Mouse (Mus musculus) fibroblast of lung, adult 2 months (primary cell): ENCODE measurements around the gene Pde4dip.

Experiments used
- DNase-seq: peaks from one replicate; pipeline ENCODE4 v3.0.0-alpha.2; 2011; ENCODE audit warnings: low read depth

The Pde4dip gene

GRCm38 (mm10) chr3:97751566-97751965 lies 136.9 kb downstream of the Pde4dip start:
- DNase-seq, result no peak

- DNase-seq, result no peak
Observed at GRCm38 (mm10) chr3:97748789-97749188, 139.7 kb downstream of the Pde4dip start.

GRCm38 (mm10) chr3:97742841-97743240 lies 145.7 kb downstream of the Pde4dip start:
- DNase-seq, result no peak

GRCm38 (mm10) chr3:97735575-97735974 lies 152.9 kb downstream of the Pde4dip start:
- DNase-seq, result no peak

DNA sequence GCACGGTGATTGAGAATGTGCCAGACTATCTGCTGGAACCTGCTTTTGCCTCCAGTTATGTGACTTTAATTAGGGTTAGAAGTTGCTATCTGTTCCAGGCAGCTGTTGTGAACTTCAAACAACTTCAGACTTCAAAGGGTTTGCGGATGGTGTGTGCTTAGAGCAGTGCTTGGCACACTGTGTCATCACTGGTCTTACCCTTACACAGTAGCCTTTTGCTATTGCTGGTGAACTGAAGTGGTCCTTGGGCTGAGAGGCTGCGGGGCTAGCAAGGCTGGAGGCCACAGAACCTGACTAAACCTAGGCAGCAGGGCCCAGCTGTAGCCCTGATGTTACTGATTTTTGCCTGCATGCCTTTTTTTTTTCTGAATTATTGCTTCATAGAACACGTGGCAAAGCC lies 154.2 kb downstream of the Pde4dip start:
- DNase-seq, result no peak

- DNase-seq, result no peak
Observed at GRCm38 (mm10) chr3:97732622-97733021, 155.9 kb downstream of the Pde4dip start.

DNA sequence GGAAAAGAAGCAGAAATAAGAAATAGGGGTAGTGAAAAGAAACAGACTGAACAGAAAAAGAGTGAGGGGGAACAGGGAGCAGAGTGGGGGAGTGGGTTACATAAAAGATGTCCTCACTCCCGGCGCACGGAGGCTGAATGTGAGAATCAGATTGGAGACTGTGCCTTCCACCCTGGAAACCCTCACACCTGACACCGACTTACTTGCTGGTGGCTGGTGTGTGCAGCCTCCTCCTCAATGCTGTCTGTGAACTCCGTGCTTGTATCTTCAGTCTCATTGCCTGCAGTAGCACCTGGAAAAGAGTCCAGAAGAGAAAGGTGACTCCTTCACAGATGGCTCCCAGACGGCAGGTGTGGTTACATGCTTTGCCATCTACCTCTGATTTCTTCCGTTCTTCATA lies 157.9 kb downstream of the Pde4dip start:
- no peak for DNase-seq

GRCm38 (mm10) chr3:97730131-97730530 lies 158.4 kb downstream of the Pde4dip start:
- DNase-seq, result no peak

- DNase-seq, result no peak
Observed at GRCm38 (mm10) chr3:97727801-97728200, 160.7 kb downstream of the Pde4dip start.

DNA sequence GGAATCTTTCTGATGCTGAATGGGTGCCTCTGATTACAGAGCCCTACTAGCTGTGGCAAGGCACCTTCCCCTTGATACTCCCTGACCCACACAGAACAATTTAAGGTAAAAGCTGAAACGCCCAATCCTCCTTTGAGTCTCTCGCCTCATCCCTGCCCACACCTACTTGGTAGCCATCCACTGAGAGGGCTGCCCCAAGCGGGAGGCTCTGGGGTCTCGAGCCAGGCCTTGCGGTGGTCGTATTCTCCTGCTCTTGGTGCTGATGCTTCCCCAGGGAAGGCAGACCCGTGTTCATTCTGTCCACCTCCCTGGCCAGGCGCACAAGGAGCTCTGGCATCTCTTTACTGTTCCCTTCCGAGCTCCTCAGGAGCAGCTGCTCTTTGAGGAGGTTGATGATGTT lies 169.4 kb downstream of the Pde4dip start:
- no peak for DNase-seq

DNA sequence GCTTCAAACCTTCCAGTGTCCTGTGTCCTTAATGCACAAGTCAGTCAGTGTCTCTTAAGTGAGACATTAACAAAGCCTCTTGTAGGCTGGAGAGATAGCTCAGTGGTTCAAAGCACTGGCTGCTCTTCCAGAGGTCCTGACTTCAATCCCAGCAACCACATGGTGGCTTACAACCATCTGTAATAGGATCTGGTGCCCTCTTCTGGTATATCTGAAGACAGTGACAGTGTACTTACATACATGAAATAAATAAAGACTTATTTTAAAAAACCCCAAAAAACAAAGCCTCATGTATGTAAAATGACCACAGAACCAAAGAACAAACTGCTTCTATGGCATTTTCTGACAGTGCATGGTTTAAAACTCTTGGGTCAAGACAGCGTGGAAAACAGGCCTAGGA lies 172.6 kb downstream of the Pde4dip start:
- no peak for DNase-seq

DNA sequence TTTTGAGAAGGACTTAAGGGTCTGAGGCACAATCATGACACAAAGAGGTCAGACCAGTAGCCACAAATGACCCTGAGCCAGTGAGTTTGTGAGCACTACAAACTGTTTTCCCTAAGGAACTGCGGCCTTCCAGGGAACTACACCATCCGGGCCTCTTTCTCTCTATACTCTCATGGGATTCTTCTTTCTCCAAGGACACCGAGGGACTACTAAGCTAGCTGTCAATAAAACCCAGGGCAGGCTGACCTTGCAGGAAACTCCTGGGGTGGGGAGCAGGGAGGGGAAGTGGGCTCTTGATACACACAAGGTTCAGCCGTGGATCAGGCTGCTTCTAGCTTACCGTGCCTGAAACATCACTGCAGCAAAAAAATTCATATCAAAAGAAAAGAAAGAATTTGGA lies 177.6 kb downstream of the Pde4dip start:
- no peak for DNase-seq

DNA sequence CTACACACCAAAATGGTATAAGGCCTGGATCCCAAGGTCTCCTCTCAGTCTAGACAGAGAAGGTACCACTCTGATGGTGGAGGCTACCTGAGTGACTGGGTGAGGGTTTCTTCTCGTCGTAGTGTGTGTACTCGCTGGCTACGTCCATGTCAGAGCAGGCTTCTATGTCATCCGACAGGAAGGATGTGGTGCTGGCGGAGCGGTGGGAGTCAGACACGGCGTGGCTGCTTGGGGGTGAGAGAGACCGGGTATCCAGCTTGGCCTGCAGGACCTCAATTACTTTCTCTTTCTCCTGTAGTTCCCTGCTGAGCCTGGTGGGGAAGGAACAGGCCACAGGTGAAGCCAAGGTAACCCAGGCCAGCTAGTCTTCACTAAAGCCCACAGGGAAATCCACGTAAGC lies 178.4 kb downstream of the Pde4dip start:
- no peak for DNase-seq

GRCm38 (mm10) chr3:97706561-97706960 lies 181.9 kb downstream of the Pde4dip start:
- no peak for DNase-seq

DNA sequence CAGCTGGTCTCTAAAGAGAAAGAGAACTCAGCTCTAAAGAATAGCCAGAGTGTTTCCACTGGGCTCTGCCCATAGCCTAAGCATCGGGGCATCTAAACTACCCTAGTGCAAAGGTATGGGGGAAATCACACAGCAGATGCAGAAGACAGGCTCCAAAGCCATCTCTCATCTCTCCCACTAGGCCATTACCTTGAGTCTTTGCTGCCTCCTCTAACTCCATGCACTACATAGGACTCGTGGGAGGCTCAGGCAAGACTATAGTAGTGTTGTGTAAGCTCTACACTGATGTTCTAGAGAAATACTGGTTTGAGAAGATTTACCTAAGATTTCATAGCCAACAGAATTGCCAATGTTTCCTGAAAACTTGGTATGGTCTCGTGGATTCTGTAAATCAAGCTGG lies 183.0 kb downstream of the Pde4dip start:
- DNase-seq, result no peak

DNA sequence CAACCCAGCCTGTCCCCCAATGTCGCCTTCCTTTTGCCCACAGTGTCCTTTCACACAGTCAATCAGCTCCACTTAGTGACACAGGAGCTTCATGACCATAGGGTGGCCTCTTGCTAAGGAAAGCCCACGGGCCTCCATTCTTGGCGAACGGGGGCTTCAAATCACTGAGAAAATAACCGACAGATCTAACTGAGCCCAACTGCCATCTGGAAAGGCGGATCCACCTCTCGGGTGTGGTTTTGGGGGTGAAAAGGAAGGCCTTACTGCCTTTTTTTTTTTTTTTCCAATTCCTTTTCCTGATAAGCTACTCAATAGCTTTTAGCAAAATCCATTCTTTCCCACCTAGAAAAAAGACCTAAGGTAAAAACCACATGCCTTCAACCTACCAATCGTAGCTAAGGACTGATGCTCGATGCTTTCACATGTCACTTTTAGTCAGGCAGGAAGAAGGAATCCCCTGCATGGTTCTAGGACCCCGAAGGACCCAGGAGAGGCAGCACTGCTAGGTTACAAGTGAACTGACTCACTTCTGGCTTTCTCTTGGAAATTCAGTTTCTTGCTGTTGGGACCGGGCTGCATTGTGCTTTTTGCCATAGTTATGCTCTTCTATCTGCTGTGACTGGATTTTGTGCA lies 185.9 kb downstream of the Pde4dip start:
- no peak for DNase-seq

GRCm38 (mm10) chr3:97701198-97701597 lies 187.3 kb downstream of the Pde4dip start:
- no peak for DNase-seq

GRCm38 (mm10) chr3:97699061-97699460 lies 189.4 kb downstream of the Pde4dip start:
- DNase-seq, result no peak

- no peak for DNase-seq
Observed at GRCm38 (mm10) chr3:97697291-97697690, 191.2 kb downstream of the Pde4dip start.

DNA sequence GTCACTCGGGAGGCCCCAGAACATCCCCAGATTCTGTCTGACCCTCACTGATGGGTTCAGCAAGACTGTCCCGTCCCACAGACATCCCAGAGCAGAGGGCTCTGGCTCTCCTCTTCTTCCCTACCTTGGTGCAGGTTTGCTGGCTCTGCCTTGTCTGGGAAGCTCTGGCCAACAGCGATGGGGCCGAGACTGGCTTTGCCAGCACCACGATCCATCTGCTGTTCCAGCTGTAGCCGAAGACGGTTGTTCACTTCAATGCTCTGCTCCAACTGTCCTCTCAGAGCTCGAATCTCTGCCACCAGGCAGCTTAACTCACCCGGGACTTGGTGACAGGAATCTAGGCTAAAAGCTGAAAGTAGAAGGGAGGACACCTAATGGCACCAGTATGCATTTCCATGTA lies 191.6 kb downstream of the Pde4dip start:
- DNase-seq, result no peak

- DNase-seq, result no peak
Observed at GRCm38 (mm10) chr3:97693806-97694205, 194.7 kb downstream of the Pde4dip start.

- no peak for DNase-seq
Observed at GRCm38 (mm10) chr3:97691443-97692017, 197.0 kb downstream of the Pde4dip start.

- no peak for DNase-seq
Observed at GRCm38 (mm10) chr3:97690590-97690989, 197.9 kb downstream of the Pde4dip start.

- no peak for DNase-seq
Observed at GRCm38 (mm10) chr3:97689289-97689688, 199.2 kb downstream of the Pde4dip start.
